Mouse (Mus musculus): ENCODE data around the gene Dnajc4.

DNA sequence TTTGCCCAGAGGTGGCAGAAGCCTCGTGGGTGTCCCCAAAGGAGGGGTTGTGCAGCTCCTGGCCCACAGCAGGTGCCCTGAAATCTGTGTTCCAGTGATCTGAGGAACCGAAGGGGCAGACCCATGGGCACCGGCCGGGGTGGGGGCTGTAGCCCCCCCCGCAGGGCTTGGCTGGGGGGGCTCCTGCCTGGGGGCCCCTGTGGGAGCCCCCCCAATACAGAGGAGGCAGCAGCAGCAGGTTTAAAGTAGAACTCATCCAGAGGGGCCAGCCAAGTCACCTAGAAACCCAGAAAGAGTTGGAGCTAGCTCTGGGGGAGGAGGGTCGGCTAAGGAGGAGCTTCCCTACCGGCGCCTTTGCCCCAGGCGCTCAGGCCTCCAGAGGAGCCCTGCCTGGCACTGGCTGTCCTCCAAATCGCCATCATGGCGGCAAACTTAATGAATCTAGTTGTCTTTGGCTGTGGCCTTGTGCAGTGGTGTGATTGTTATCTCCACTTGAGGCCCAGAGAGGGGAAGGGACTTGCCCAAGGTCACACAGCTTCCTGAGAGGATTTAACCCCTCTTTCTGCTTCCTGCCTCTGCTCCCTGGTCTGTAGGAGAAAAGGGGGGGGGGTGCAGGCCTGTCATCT, 21.8 kb downstream of the Dnajc4 start:
- TF ChIP-seq CTCF (IDR thresholded peaks at IDR 0.05): no peak
- no peak for TF ChIP-seq EP300 (IDR thresholded peaks at IDR 0.05; ENCODE audit: insufficient read depth, low read depth, low read length)
- TF ChIP-seq POLR2A (IDR thresholded peaks at IDR 0.05; ENCODE audit: insufficient read depth, low read depth, low read length): no peak
